Mouse (Mus musculus) testis, adult 2 months (tissue): ENCODE measurements at regions not wholly inside any gene's neighbourhood (a gene's known extent, or its start where the extent isn't known, plus 50 kb on each side); places are given as distances from the start of the nearest gene placed in this dataset.

Experiments
- H3K27ac ChIP-seq: fragments of 200-500 bp; 2 replicates; pipeline ENCODE4 v1.5.1; 2012; ENCODE audit warnings: low read depth, low read length; ENCODE audit not compliant: control insufficient read depth, insufficient read depth
- H3K27me3 ChIP-seq: fragments of 200-500 bp; 2 replicates; pipeline ENCODE4 v1.6.1; 2012; ENCODE audit warnings: mild to moderate bottlenecking, low read length, moderate library complexity; ENCODE audit not compliant: control insufficient read depth, insufficient read depth
- H3K36me3 ChIP-seq: fragments of 200-500 bp; 2 replicates; pipeline ENCODE4 v1.6.1; 2012; ENCODE audit warnings: mild to moderate bottlenecking, low read length; ENCODE audit not compliant: control insufficient read depth, insufficient read depth
- H3K4me1 ChIP-seq: fragments of 200-500 bp; 2 replicates; pipeline ENCODE4 v1.6.1; 2012; ENCODE audit warnings: low read length; ENCODE audit not compliant: control insufficient read depth, insufficient read depth
- H3K4me3 ChIP-seq: fragments of 200-500 bp; 2 replicates; pipeline ENCODE4 v1.5.1; 2012; ENCODE audit warnings: low read depth, mild to moderate bottlenecking, low read length, moderate library complexity, mixed read lengths; ENCODE audit not compliant: control insufficient read depth
- CTCF ChIP-seq: fragments of 200-500 bp; IDR thresholded peaks from 2 replicates; pipeline ENCODE4 v1.5.1; 2012; ENCODE audit warnings: low read depth, mild to moderate bottlenecking, inconsistent platforms, low read length, moderate library complexity; ENCODE audit not compliant: control insufficient read depth, insufficient read depth, insufficient replicate concordance
- POLR2A ChIP-seq: fragments of 200-500 bp; IDR thresholded peaks from 2 replicates; pipeline ENCODE4 v1.6.1; 2012; ENCODE audit warnings: low read depth, mild to moderate bottlenecking, inconsistent platforms, low read length, moderate library complexity; ENCODE audit not compliant: control insufficient read depth

DNA sequence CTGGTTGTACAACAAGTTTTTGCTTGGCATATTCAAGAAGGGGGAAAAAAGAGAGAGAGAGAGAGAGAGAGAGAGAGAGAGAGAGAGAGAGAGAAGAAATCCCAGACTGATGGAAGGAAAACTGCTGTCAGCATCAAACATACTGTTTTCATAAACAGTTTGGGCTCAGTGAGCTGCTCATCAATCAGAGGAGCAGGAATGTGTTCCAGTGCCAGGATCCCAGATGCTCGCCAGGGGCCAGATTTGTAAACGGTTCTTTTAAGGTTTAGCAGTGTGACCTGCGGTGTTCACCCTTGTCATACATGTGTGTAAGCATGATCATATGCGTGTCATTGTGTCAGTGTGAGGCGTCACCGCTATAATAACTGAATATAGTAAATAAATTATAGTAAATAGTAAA is 320.5 kb downstream of the Slc4a3 start:
- no peak for TF ChIP-seq POLR2A
- no peak for TF ChIP-seq CTCF
- Histone ChIP-seq H3K36me3 (no peaks in the 10 kb centered on the region), H3K4me3 (no peak overlapping the region), H3K27me3 (no peaks in the 10 kb centered on the region), H3K4me1 (no peaks in the 10 kb centered on the region), H3K27ac (no peak overlapping the region)

DNA sequence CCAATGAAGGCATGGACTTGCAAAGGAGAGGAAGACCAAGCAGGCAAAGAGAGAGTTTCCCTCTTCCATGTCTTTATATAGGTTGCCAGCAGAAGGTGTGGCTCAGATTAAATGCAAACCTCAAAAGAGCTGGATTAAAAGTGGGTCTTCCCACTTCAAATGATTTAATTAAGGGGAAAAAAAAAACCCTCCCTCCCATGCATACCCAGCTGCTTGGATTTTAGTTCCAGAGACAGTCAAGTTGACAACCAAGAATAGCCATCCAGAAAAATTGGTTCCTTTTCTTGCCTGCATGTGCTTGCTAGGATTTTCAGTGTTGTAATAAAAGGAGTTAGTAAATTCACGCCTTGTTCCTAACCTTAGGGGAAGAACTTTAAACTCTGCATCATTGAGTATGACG is 323.3 kb downstream of the Slc4a3 start:
- no peak overlapping the region for H3K4me3 ChIP-seq

DNA sequence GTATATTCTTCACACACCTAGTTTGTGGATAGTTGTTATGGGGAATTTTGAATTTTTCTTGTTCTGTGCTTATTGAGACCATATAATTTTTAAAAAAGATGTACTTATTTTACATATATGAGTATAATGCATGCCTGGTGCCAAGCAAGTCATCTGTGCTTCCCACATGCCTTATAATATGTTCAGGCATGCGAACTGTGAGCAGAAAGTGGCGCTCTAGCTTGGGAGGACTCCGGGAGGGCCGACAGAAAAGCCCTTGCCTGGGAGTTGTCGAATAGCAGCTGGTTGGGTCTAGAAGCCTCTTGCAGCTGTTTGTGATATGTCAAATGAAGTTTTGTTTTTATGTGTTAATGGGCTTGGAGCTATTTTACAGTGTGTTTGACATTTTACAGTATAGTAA is 323.8 kb downstream of the Slc4a3 start:
- Histone ChIP-seq H3K27me3 (no peaks in the 10 kb centered on the region), H3K36me3 (no peaks in the 10 kb centered on the region), H3K4me3 (no peak overlapping the region), H3K27ac (no peak overlapping the region), H3K4me1 (no peaks in the 10 kb centered on the region)
- no peak for TF ChIP-seq POLR2A
- no peak for TF ChIP-seq CTCF

More for the DNA sequence above, 323.3 kb downstream of the Slc4a3 start:
- H3K27me3 ChIP-seq: no peaks in the 10 kb centered on the region
- no peak for TF ChIP-seq CTCF
- no peak for TF ChIP-seq POLR2A
- H3K36me3 ChIP-seq: no peaks in the 10 kb centered on the region
- no peaks in the 10 kb centered on the region for H3K4me1 ChIP-seq
- no peak overlapping the region for H3K27ac ChIP-seq

DNA sequence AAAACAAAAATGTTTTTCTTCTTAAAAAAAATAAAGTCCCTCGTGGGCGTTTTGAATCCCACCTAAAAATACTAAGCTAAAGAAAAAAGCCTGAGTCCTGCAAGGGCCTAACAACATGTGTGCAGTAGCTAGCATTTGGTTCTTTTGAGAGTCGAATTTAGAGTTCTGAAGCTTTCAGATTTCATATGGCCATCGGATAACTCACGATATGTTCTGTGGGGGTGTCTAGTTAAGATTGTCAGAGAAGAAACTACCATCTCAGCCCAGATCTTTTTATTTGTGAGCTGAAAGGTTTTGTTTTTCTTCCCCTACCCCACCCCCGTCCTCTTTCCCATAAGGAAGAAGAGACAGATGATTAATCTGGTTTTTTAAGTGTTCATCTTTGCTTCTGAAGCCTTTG is 327.8 kb downstream of the Slc4a3 start:
- Histone ChIP-seq H3K36me3 (no peaks in the 10 kb centered on the region), H3K27ac (no peak overlapping the region), H3K4me3 (no peak overlapping the region)

DNA sequence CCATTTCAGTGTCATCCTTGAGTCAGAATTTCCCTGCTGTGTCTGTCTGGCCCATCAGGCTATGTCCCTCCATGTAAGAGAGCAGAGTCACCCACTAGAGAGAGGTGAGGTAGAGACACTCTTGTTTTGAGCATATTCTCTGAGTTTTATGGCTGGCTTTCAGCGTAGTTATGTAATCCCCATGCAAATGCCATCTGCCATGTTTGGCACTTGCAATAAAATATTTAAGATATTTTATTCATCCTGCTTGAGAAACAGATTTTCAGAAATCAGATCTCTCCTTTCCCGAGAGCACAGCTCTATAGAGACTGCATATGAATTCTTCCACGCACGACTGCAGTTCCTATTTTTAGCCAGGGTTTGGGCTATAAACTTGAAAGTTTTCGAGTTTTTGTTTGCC is 331.1 kb downstream of the Slc4a3 start:
- TF ChIP-seq CTCF (no peak), POLR2A (no peak)
- Histone ChIP-seq H3K27ac (no peak overlapping the region), H3K36me3 (no peaks in the 10 kb centered on the region), H3K4me3 (no peak overlapping the region), H3K27me3 (no peaks in the 10 kb centered on the region), H3K4me1 (no peaks in the 10 kb centered on the region)

More for the DNA sequence above, 327.8 kb downstream of the Slc4a3 start:
- no peaks in the 10 kb centered on the region for H3K4me1 ChIP-seq
- TF ChIP-seq POLR2A (no peak), CTCF (no peak)
- no peaks in the 10 kb centered on the region for H3K27me3 ChIP-seq

DNA sequence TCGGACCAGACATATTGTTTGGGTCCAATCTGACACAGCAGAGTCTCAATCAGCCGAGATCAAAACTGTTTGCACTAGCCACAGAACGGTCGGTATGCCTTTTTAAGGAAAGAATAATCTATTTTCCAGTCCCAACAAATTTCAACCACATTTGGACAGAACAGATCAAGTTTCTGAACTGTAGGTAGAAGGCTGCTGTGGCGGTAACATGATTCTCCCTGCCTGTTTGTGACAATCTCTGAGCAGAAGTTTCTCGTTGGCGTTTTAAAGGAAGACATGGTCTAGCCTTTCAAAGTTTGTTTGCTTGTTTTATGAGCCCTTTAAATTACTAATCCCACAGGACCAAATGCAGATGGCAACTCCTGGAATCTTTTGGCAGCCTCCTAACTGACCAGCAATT is 339.6 kb downstream of the Slc4a3 start:
- TF ChIP-seq CTCF (no peak), POLR2A (no peak)
- no peak overlapping the region for H3K27ac ChIP-seq

DNA sequence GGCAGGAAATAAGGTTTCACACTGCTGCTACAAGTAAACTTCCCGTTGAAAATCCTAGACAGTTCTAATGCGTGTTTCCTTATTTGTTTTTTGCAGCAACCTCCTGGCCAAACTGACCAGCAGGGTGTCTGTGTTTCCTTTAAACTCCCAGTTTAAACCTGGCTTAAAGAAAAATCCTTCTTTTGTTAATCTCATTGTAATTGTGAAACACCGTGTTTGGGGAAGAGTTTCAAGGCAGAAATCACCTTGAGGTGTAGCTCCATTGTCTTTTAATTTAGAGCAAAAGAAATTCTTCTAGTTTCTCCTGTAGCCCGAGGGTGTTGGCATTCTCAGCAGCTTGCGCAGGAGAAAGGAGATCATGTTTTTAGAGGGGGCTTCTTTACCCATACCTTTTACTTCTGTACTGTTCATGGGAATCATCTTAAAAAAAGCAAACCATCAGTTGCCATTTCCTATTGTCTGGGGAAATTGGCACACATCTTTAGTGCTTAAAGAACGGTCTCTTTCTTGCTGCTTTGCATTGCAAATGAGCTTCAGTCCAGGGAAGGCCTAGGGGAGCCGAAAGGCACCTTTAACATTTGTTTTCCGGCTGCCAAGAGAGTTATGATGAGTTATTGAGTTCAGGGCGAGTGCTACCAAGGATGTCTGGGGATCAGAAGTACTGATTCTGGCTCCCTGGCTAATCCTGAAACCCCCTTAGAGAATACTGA is 342.6 kb downstream of the Slc4a3 start:
- H3K4me3 ChIP-seq: no peak overlapping the region
- no peaks in the 10 kb centered on the region for H3K36me3 ChIP-seq
- no peaks in the 10 kb centered on the region for H3K27me3 ChIP-seq
- no peak overlapping the region for H3K27ac ChIP-seq
- TF ChIP-seq CTCF (no peak), POLR2A (no peak)
- H3K4me1 ChIP-seq: no peaks in the 10 kb centered on the region

More for the DNA sequence above, 339.6 kb downstream of the Slc4a3 start:
- no peaks in the 10 kb centered on the region for H3K36me3 ChIP-seq
- H3K4me1 ChIP-seq: no peaks in the 10 kb centered on the region
- H3K4me3 ChIP-seq: no peak overlapping the region
- H3K27me3 ChIP-seq: no peaks in the 10 kb centered on the region
